Mouse (Mus musculus): ENCODE results near the gene Glrp1.

Glrp1 gene

DNA sequence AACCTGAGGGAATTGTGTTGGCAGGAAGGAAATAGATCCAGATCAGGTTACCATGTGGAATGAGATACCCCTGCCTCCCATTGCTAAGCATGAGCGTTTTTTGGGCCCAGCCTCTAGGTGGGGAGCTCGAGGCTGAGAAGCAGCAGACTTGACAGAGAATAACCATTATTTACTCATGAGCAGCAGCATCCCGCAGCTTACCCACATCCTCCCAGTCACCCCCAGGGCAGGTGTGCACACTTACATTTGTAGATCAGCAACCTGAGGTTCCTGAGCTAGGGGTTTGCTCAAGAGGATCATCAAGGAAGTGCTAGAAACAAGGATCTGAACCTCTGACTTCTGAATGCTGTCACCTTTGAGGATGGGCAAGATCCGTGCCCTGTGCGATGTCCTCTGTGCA is 3.5 kb downstream of the Glrp1 start:
- ChIA-PET CTCF (interaction anchor here in 1 of 4 experiments (0.7 to 1.9 kb wide), 2 partner anchors 31 to 49 kb away, joined by 3 to 4 read pairs; no protein-coding TSS in a partner anchor), POLR2A (interaction anchor here in 2 of 4 experiments (0.8 to 4.2 kb wide), 6 partner anchors 10 to 48 kb away, joined by 3 to 18 read pairs (median 5); no protein-coding TSS in a partner anchor)

DNA sequence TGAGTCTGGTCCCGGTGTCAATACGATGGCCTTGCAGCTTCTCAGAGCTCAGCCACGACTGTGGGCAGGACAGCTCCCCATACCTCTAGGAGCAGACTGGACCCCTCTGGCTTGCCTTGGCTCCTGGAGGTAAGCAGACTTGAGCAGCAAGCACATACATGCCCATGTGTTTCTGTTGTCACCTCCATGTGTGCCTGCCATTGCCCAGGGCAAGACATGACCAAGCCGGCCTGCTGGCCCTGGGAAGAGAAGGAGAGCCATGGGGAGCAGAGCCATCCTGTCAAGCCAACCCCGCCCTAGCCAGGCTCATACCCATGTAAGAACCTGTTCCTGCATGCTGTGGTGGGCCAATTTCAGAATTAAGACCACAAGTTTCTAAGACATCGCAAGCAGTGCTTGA is 4.2 kb downstream of the Glrp1 start:
- ChIA-PET POLR2A (interaction anchor here in 2 of 4 experiments (0.6 to 4.2 kb wide), 6 partner anchors 13 to 46 kb away, joined by 3 to 18 read pairs (median 4); no protein-coding TSS in a partner anchor), CTCF (interaction anchor here in 1 of 4 experiments (0.6 kb wide), 1 partner anchor 81 kb away, joined by 3 read pairs; no protein-coding TSS in a partner anchor)

DNA sequence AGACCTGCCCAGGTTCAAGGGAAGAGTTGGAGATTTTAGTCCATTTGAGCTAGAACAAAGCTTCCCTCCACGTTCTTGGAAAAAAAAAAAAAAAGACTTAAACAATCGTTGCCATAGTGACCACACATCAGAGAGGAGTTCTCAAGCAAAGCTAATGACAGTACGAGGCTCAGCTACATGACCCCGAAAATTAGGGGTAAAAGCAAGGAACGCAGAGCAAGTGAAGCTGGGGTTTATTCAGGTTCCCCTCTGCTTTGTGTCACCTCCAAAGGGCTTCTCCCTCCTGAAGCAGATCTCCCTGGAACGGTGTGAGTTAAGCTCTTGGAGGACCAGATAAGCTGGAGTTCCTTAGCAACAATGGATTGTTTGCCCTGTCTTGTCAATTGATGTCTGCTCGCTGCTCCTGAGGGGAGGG is 5.3 kb downstream of the Glrp1 start:
- ChIA-PET POLR2A (interaction anchor here in 3 of 4 experiments (0.6 to 4.2 kb wide), 11 partner anchors 9 to 164 kb away, joined by 3 to 18 read pairs (median 4); no protein-coding TSS in a partner anchor), CTCF (interaction anchor here in 3 of 4 experiments (0.6 to 1.0 kb wide), 10 partner anchors 8 to 1218 kb away, joined by 3 to 8 read pairs (median 3); no protein-coding TSS in a partner anchor)

DNA sequence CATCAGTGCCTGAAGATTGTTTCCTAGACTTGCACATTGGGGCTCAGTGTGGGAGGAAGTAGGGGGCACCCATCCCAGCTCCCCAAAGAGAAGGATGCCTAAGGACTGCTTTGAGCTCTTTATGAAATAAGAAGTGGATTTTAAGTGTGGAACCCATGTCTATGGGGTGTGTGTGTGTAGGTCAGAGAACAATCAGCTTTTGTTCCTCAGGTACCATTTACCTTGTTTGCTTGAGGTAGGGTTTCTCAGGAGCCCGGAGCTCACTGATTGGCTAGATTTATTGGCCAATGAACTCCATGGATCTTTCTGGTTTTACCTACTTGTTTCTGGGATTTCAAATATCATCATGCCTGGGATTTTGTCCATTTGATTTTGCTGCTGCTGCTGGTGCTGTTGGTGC is 7.0 kb downstream of the Glrp1 start:
- POLR2A ChIA-PET, result interaction anchor here in 2 of 4 experiments (0.6 to 3.6 kb wide), 4 partner anchors 12 to 114 kb away, joined by 3 to 17 read pairs (median 6); no protein-coding TSS in a partner anchor
- CTCF ChIA-PET, result no interaction called here

DNA sequence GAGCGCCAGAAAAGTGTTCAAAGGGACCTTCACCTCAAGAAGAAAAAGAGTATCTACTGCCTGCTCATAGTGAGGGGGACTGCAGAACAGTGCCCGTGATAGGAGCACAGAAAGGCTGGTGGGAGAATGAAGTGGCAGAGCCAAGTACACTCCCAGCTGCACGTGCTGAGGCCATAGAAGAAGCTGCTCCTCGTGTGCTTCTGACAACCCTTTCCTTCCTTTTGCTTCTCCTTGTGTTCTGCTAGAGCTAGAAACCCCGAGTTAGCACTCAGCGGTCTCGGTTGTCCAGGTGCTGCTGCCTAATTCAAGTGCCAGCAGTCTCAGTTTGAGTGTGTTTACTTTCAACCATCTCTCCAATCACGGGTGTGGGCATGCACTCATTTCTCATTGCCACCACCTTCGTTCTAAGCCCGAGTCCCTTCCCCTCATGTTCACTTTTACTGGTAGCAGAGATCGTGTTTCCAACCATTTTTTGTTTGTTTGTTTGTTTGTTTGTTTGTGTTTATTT is 10.6 kb downstream of the Glrp1 start:
- POLR2A ChIA-PET, result interaction anchor here in 3 of 4 experiments (0.6 to 3.6 kb wide), 5 partner anchors 8 to 1614 kb away, joined by 3 to 17 read pairs (median 3); partner anchors contain the start of gene Glrp1 (in 1 of the 3)
- CTCF ChIA-PET, result no interaction called here

DNA sequence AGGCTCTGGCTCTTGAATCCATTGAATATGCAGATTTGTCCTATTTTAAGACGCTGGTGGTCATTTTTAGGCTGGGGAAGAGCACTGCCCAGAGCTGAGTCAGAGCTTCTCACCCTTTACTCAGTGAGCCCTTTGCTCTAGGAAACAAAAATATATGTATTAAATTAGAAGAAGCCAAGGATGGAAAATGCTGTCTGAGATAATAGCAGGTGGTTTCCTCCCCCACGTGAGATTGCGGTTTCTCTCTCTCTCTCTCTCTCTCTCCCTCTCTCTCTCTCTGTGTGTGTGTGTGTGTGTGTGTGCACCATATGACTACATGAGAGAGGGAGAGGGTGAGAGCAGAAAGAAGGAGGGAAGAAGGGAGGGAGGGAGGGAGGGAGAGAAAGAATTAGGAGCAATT is 12.5 kb downstream of the Glrp1 start:
- CTCF ChIA-PET, result interaction anchor here in 2 of 4 experiments (0.7 to 1.3 kb wide), 2 partner anchors 23 to 208 kb away, joined by 3 to 4 read pairs; no protein-coding TSS in a partner anchor
- POLR2A ChIA-PET, result interaction anchor here in 2 of 4 experiments (1.0 to 2.0 kb wide), 9 partner anchors 9 to 142 kb away, joined by 3 to 9 read pairs (median 3); no protein-coding TSS in a partner anchor

DNA sequence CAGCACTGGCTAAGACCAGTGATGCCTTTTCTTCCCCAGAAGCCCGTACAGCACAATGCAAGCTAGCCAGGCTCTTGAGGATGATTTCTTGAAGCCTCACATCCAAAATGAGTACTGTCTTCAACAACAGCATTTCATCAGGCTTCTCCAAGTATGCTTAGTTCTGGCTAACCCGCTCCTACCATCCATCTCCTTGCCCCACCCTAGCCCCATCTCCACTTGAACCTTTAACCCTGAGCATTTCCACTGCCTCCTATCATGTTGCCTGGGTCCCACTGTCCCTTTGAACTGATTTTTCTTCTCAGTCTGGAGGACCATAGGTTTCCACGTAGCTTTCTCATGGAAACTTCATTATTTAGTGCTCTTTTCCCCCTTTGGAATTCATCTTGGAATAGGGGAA is 17.5 kb downstream of the Glrp1 start:
- POLR2A ChIA-PET, result interaction anchor here in 2 of 4 experiments (0.6 to 3.3 kb wide), 7 partner anchors 9 to 161 kb away, joined by 3 to 28 read pairs (median 3); no protein-coding TSS in a partner anchor
- CTCF ChIA-PET, result no interaction called here

DNA sequence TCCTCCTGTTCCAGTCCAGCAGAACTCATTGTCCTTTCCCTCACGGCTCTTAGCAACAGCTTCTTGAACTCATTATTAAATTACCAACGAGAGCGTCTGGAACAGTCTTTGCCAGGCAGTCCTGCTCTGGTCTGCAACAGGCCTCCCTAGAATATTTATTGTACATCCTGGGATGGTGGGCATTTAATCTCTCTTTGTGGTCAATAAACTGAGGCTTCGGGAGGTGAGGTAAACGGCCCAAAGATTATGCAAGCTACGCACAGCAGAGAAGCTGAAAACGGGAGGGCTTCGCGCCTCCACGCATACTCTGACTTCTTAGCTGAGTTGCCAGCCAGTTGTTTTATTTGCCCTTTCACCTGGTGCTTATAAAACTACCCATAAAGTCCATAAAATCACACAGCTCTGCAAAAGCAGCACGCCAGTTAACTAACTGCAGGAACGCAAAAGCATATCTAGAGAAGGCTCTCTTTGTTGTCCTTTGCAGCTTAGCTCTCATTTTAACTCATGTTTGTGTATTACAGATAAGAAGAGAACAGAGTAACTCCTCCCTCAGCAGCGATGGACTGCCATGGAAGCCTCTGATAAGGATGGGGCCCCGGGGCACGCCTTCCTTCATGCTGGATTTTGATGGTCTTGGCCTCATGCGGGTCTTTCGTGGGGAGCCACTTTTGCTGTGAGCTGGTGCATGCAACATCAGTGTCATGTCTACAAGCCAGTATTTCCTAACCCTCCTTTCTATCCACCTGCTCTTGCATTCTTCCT is 18.1 kb downstream of the Glrp1 start:
- CTCF ChIA-PET, result no interaction called here
- POLR2A ChIA-PET, result interaction anchor here in 2 of 4 experiments (0.8 to 4.0 kb wide), 8 partner anchors 9 to 34 kb away, joined by 3 to 41 read pairs (median 10); no protein-coding TSS in a partner anchor

DNA sequence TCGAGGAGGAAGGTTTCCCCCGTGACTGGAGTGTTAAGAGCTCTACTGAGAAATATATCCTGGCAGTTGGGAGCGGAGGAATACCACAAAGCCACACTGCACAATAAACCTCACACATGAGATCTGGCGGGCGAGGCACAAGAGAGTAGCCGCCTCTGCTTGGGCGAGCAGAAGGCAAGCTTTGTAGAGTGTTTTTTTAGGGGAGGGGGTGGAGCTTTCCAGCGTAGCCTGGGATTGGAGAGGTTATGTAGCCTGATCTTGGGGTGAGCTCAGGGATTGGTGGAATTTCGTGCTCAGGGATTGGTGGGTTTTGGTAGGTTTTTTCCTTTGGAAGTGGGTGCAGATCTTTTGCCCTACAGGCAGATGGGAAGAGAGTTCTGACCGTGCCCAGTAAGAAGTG is 19.7 kb downstream of the Glrp1 start:
- ChIA-PET CTCF (interaction anchor here in 3 of 4 experiments (0.5 to 1.7 kb wide), 9 partner anchors 10 to 630 kb away, joined by 3 to 8 read pairs (median 4); no protein-coding TSS in a partner anchor), POLR2A (interaction anchor here in 3 of 4 experiments (0.5 to 4.0 kb wide), 43 partner anchors 8 to 698 kb away, joined by 3 to 41 read pairs (median 5); partner anchors contain the start of genes Glrp1 (in 1 of the 3) and Sh3bp4 (in 1 of the 3))

DNA sequence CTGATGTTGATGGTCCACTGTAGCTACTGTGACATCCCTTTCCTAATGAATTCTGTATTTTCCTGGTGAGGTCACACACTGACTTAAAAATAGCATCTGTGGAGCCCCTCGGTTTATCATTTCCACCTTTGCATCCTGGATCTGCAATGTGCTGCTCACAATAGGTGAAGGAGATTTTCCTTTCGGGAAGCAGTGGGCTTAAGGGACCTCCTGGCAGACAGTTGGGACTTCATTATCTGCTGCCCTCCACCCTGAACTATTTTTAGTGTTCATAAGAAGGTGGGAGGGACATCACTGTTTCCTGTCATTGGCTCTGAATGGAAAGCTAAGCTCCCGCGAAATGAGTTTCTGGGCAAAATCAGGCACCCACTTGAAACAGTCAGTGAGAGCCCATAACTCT is 20.9 kb downstream of the Glrp1 start:
- POLR2A ChIA-PET, result interaction anchor here in 2 of 4 experiments (0.9 to 4.0 kb wide), 8 partner anchors 10 to 177 kb away, joined by 3 to 41 read pairs (median 13); no protein-coding TSS in a partner anchor
- CTCF ChIA-PET, result interaction anchor here in 1 of 4 experiments (1.7 kb wide), 1 partner anchor 32 kb away, joined by 5 read pairs; no protein-coding TSS in a partner anchor

DNA sequence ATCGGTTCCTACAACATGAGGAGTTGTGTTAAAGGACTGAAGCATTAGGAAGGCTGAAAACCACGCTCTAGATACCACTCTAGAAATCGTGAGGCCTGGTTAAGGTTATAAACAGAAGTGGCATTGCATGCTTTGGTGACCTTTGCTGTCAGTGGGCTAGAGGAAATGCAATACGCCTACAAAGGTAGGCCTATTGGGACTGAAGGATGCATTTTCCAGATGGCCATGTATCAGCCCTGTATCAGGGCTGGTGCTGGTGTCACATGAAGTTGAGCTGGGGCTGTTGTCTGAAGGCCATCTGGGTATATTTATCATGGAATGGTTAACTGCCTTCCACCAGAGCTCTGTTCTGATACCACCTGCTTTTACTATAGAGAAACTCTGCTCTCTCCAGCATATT is 23.5 kb downstream of the Glrp1 start:
- POLR2A ChIA-PET, result interaction anchor here in 2 of 4 experiments (0.8 to 1.5 kb wide), 5 partner anchors 10 to 30 kb away, joined by 3 to 7 read pairs (median 4); no protein-coding TSS in a partner anchor
- CTCF ChIA-PET, result interaction anchor here in 1 of 4 experiments (1.6 kb wide), 1 partner anchor 31 kb away, joined by 3 read pairs; no protein-coding TSS in a partner anchor

DNA sequence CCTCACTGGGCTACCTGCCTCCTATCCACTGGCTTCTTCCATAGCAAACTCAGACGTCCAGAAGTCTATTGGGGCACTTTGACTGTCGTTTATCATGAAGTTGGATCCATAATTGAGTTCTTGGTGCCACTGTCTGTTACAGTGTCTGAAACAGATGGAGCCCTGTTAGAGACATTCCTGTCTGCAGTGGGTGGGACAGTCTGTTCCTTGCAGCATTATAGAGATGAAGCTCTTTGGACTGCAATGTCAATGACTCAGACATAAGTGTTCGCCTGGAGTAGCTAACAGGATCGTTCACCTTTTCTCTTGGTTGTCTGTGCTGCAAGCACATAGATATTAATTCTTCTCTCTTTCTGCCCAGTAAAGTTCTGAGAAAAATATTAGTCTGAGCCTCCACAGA is 25.8 kb downstream of the Glrp1 start:
- CTCF ChIA-PET, result no interaction called here
- POLR2A ChIA-PET, result interaction anchor here in 3 of 4 experiments (0.8 to 1.7 kb wide), 4 partner anchors 9 to 29 kb away, joined by 3 to 5 read pairs (median 4); no protein-coding TSS in a partner anchor

DNA sequence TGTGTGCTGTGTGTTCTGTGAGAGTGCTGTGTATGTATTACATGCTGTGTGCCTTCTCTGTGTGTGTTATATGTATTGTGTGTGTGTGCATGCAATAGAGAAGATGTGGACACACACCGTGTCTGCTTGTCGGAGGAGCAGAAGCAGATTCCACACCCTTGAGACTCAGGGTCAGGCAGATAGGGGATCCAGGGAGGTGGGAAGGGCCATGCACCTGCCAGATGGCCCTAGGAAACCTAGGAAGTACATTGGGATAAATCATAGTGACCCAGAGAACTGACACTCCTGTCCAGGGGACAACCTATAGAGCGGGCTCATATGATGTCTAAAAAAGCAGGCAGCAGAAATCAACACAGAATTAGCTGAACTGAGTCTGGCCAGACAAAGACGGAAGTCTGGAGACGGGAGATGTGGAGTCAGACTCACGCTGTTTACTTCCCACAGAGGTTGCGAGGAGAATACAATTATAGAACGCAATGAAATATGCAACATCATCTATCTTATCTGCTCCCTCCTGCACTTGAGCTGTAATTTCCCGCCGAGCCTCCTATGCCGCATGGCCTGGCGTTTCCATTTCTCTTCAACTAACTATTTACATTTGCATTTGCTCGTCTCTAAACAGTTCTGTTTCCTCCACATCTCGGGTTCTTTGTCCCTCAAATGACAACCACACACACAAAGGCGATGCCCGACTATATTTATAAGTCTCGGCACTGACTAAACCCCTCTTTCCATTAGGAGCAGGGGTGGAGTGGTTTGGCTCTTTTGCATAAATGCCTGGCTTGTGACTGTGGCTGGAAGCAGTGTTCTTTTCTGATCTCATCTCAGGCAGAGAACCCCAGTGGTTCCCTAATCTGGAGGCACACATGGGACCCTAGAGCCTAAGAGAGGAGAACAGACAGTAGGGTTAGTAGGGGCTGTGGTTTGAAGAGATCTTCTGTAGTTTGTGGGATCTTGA is 27.4 kb downstream of the Glrp1 start:
- ChIA-PET CTCF (interaction anchor here in 1 of 4 experiments (0.6 kb wide), 1 partner anchor 221 kb away, joined by 6 read pairs; no protein-coding TSS in a partner anchor), POLR2A (interaction anchor here in 2 of 4 experiments (1.4 to 20.5 kb wide), 5 partner anchors 8 to 27 kb away, joined by 5 to 243 read pairs (median 14); no protein-coding TSS in a partner anchor)

DNA sequence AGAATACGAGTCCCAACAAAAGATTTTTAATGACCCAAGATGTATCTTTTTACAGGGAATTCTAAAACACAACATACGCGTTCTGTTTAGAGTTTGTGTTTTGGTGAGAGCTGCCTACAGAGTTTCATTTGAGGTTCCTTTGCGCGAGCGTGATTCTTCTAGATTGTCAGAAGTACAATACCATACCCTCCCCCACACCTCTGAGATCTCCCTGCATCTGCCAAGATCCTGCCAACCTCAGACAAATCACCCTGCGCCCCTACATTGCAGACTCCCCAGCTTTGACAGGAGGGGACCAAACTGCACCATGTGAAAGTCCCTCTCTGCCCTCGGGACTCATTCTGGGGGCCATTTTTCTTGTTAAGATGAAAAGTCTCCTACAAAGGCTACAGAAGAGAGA is 29.3 kb downstream of the Glrp1 start:
- CTCF ChIA-PET, result interaction anchor here in 1 of 4 experiments (0.7 to 1.3 kb wide), 2 partner anchors 9 to 97 kb away, joined by 3 read pairs; no protein-coding TSS in a partner anchor
- POLR2A ChIA-PET, result interaction anchor here in 3 of 4 experiments (0.7 to 20.5 kb wide), 10 partner anchors 9 to 55 kb away, joined by 5 to 243 read pairs (median 12); no protein-coding TSS in a partner anchor

DNA sequence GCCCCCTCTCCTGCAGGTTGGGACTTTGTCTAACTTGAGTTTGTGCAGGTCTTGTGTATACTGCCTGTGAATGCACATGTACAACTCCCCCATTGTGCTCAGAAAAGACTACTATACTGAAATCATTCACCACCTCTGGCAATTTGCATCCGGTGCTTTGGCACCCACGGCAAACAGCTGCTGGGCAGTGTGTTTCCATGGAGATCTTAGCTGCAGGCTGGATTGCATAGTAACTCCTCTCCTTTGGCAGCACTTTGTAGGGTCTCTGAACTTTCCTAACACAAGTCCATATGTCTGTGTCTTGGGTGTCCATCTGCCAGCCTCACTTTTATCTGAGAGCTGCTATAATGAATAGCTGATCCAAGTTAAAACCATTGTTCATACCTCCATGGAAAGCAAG is 31.7 kb downstream of the Glrp1 start:
- POLR2A ChIA-PET, result interaction anchor here (0.6 to 20.5 kb wide), 12 partner anchors 10 to 886 kb away, joined by 3 to 243 read pairs (median 6); no protein-coding TSS in a partner anchor
- CTCF ChIA-PET, result interaction anchor here in 1 of 4 experiments (0.6 kb wide), 1 partner anchor 12 kb away, joined by 4 read pairs; no protein-coding TSS in a partner anchor

DNA sequence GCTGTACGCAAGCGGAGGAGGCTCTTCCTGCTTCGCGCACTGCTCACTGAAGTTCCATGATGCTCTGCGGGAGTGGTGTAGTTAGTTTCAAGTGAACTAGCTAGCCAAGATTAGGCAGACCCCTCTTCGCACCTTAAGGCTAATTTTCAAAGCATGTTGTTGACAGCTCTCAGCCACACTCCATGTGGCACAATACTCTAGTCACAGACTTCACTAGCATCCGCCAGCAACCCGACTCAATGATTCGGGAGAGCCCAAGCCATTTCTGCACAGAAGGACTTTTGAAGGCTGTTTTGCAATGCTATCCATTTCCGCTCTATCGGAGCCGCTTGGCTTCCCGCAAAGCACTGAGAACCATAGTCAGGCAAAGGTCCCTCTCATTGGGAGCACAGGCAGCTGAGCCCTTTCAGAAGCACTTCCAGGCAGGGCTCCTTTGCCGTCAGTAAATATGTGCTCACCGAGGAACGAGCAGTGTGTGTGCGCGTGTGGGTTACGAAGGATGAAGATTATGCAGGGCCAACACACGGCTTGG is 33.2 kb downstream of the Glrp1 start:
- CTCF ChIA-PET, result interaction anchor here in 2 of 4 experiments (0.9 to 3.4 kb wide), 3 partner anchors 20 to 228 kb away, joined by 3 to 20 read pairs (median 3); no protein-coding TSS in a partner anchor
- POLR2A ChIA-PET, result interaction anchor here in 3 of 4 experiments (0.7 to 20.5 kb wide), 13 partner anchors 8 to 224 kb away, joined by 3 to 243 read pairs (median 6); no protein-coding TSS in a partner anchor

Data from embryonic stem cell, embryonic (primary cell).